Mouse (Mus musculus): ENCODE measurements at regions not wholly inside any gene's neighbourhood (a gene's known extent, or its start where the extent isn't known, plus 50 kb on each side); places are given as distances from the start of the nearest gene placed in this dataset.

GRCm38 (mm10) chr2:9669621-9670020 is 211.4 kb upstream of the 4930412O13Rik start:
- no peak for DNase-seq
- intact Hi-C loops (cut with DNase I) = no loop called here

- intact Hi-C loops (cut with DNase I) = no loop called here
- no peak for DNase-seq
Observed at GRCm38 (mm10) chr2:9681691-9682152, 199.3 kb upstream of the 4930412O13Rik start.

- DNase-seq = no peak
Observed at GRCm38 (mm10) chr2:9683673-9684210, 197.3 kb upstream of the 4930412O13Rik start.

GRCm38 (mm10) chr2:9688176-9688575 is 192.9 kb upstream of the 4930412O13Rik start:
- DNase-seq = no peak
- intact Hi-C loops (cut with DNase I) = no loop called here

More at GRCm38 (mm10) chr2:9683673-9684210, 197.3 kb upstream of the 4930412O13Rik start:
- intact Hi-C loops (cut with DNase I) = no loop called here

- intact Hi-C loops (cut with DNase I) = no loop called here
- no peak for DNase-seq
Observed at GRCm38 (mm10) chr2:9689518-9689917, 191.5 kb upstream of the 4930412O13Rik start.

GRCm38 (mm10) chr2:9691506-9691905 is 189.5 kb upstream of the 4930412O13Rik start:
- no peak for DNase-seq
- intact Hi-C loops (cut with DNase I) = no loop called here

- intact Hi-C loops (cut with DNase I) = no loop called here
- DNase-seq = no peak
Observed at GRCm38 (mm10) chr2:9691906-9692305, 189.1 kb upstream of the 4930412O13Rik start.

- DNase-seq = no peak
- intact Hi-C loops (cut with DNase I) = no loop called here
Observed at GRCm38 (mm10) chr2:9693351-9693750, 187.7 kb upstream of the 4930412O13Rik start.

- DNase-seq = no peak
- intact Hi-C loops (cut with DNase I) = no loop called here
Observed at GRCm38 (mm10) chr2:9694178-9694577, 186.9 kb upstream of the 4930412O13Rik start.

- intact Hi-C loops (cut with DNase I) = no loop called here
- DNase-seq = no peak
Observed at GRCm38 (mm10) chr2:9697591-9698345, 183.3 kb upstream of the 4930412O13Rik start.

GRCm38 (mm10) chr2:9704266-9704665 is 176.8 kb upstream of the 4930412O13Rik start:
- no peak for DNase-seq
- intact Hi-C loops (cut with DNase I) = no loop called here

GRCm38 (mm10) chr2:9709466-9709865 is 171.6 kb upstream of the 4930412O13Rik start:
- DNase-seq = no peak
- intact Hi-C loops (cut with DNase I) = no loop called here

- DNase-seq = no peak
- intact Hi-C loops (cut with DNase I) = no loop called here
Observed at GRCm38 (mm10) chr2:9717904-9718303, 163.1 kb upstream of the 4930412O13Rik start.

GRCm38 (mm10) chr2:9733243-9733642 is 147.8 kb upstream of the 4930412O13Rik start:
- no peak for DNase-seq
- intact Hi-C loops (cut with DNase I) = no loop called here

- intact Hi-C loops (cut with DNase I) = no loop called here
- DNase-seq = no peak
Observed at GRCm38 (mm10) chr2:9744181-9744580, 136.9 kb upstream of the 4930412O13Rik start.

- DNase-seq = no peak
- intact Hi-C loops (cut with DNase I) = no loop called here
Observed at GRCm38 (mm10) chr2:9749829-9750788, 130.9 kb upstream of the 4930412O13Rik start.

GRCm38 (mm10) chr2:9753691-9754090 is 127.4 kb upstream of the 4930412O13Rik start:
- intact Hi-C loops (cut with DNase I) = no loop called here
- DNase-seq = no peak

- intact Hi-C loops (cut with DNase I) = no loop called here
- DNase-seq = no peak
Observed at GRCm38 (mm10) chr2:9754153-9754552, 126.9 kb upstream of the 4930412O13Rik start.

GRCm38 (mm10) chr2:9757770-9758420 is 123.2 kb upstream of the 4930412O13Rik start:
- intact Hi-C loops (cut with DNase I) = no loop called here
- DNase-seq = no peak

- intact Hi-C loops (cut with DNase I) = no loop called here
- no peak for DNase-seq
Observed at GRCm38 (mm10) chr2:9758983-9759382, 122.1 kb upstream of the 4930412O13Rik start.
